Comparison of ENCODE assay signal across 8 mouse cellular contexts in genomic region chr11:80778916-80779526, GRCm38 (mm10). TPM values are rescaled to one million over a fixed set of nuclear protein-coding genes. Genes with fewer than 3 reads are reported as not detected.
DNase-seq lines count a peak whose midpoint lies in the region; ATAC-seq lines count a peak whose summit lies in the region.

No protein-coding gene starts in this region.

- peak overlapping the region; percentile 88 for H3K4me2 ChIP-seq in forebrain, embryonic 12.5 days
- peak overlapping the region; percentile 90 for H3K4me2 ChIP-seq in liver, embryonic 13.5 days

- H3K27me3 ChIP-seq in erythroblast, embryonic 14.5 days (ENCODE audit: control insufficient read depth): peaks cover 26% of the 10 kb centered on the region
- H3K27me3 ChIP-seq in forebrain, embryonic 12.5 days: peaks cover 15% of the 10 kb centered on the region
- H3K27me3 ChIP-seq in liver, embryonic 13.5 days: peaks cover 9% of the 10 kb centered on the region; the same call in 1 of the 2 replicates

- peak overlapping the region; percentile 55 for H3K9ac ChIP-seq in forebrain, embryonic 12.5 days
- H3K9ac ChIP-seq in liver, embryonic 13.5 days: peak overlapping the region; percentile 83

- no peaks in the 10 kb centered on the region for H3K9me3 ChIP-seq in erythroblast, embryonic 14.5 days (ENCODE audit: control insufficient read depth, low read length)
- no peaks in the 10 kb centered on the region for H3K9me3 ChIP-seq in forebrain, embryonic 12.5 days
- H3K9me3 ChIP-seq in liver, embryonic 13.5 days (replicated peaks): no peaks in the 10 kb centered on the region

- H3K4me1 ChIP-seq in erythroblast, embryonic 14.5 days (ENCODE audit: control insufficient read depth): peaks cover 55% of the 10 kb centered on the region
- peaks cover 7% of the 10 kb centered on the region for H3K4me1 ChIP-seq in forebrain, embryonic 12.5 days
- H3K4me1 ChIP-seq in liver, embryonic 13.5 days (replicated peaks): peaks cover 48% of the 10 kb centered on the region

- peak overlapping the region; percentile 88 for H3K4me3 ChIP-seq in erythroblast, embryonic 14.5 days (replicated peaks)
- peak overlapping the region; percentile 71 for H3K4me3 ChIP-seq in forebrain, embryonic 12.5 days (replicated peaks)
- peak overlapping the region; percentile 75 for H3K4me3 ChIP-seq in liver, embryonic 13.5 days (replicated peaks)

- ATAC-seq in erythroblast, adult 5-6 weeks (replicated peaks; ENCODE audit: low FRiP score, poor library complexity, severe bottlenecking): no peak; the same call in 1 of the 2 replicates
- ATAC-seq in forebrain, embryonic 12.5 days (ENCODE audit: low FRiP score): no peak; the same call in 1 of the 2 replicates
- no peak for ATAC-seq in liver, embryonic 13.5 days (ENCODE audit: low read depth)

- H3K36me3 ChIP-seq in erythroblast, embryonic 14.5 days (ENCODE audit: control insufficient read depth): no peaks in the 10 kb centered on the region
- H3K36me3 ChIP-seq in forebrain, embryonic 12.5 days (replicated peaks): no peaks in the 10 kb centered on the region
- no peaks in the 10 kb centered on the region for H3K36me3 ChIP-seq in liver, embryonic 13.5 days

- WGBS in forebrain, embryonic 12.5 days: 4% methylated on average over 18 of the region's 18 CpGs
- WGBS in liver, embryonic 13.5 days (ENCODE audit: insufficient replicate concordance): 6% methylated on average over 18 of the region's 18 CpGs

- H3K27ac ChIP-seq in forebrain, embryonic 12.5 days: no peak overlapping the region
- H3K27ac ChIP-seq in liver, embryonic 13.5 days: peak overlapping the region; percentile 86

- peak; percentile 61 for DNase-seq in 3T3-L1 (ENCODE audit: low read depth, low spot score)
- DNase-seq in liver, embryonic 13.5 days: no peak
- DNase-seq in layer of hippocampus, postnatal 10 days (ENCODE audit: low spot score in 2 of 2): no peak
- DNase-seq in layer of hippocampus, adult 9-11 months: no peak
- no peak for DNase-seq in thymus, postnatal 4 days

RNA-seq across cellular contexts. Expression of gene Myo1d, which starts 0.8 kb away (rescaled TPM):
- polyA plus RNA-seq in erythroblast, embryonic 14.5 days (2012): 1.9 and 2.0 TPM in 2 replicates
- total RNA-seq in erythroblast, adult 5-6 weeks (2015; ENCODE audit: low replicate concordance): 64.4 and 69.2 TPM in 2 replicates
- total RNA-seq in erythroblast, adult 5-6 weeks (2017; ENCODE audit: low replicate concordance): 74.5 and 89.8 TPM in 2 replicates
- polyA plus RNA-seq in forebrain, embryonic 12.5 days (2016; fragmentation: Nextera tagmentation; extraction: Ambion mirVana): 2.4 and 2.8 TPM in 2 replicates
- 5.2 and 6.3 TPM in 2 replicates for polyA plus RNA-seq in liver, embryonic 13.5 days (2015; fragmentation: Nextera tagmentation; extraction: Ambion mirVana)
- 1 to 10 TPM; 2.6 to 3.0 TPM for total RNA-seq in layer of hippocampus, postnatal 10 days (2021)

RNA-seq across cellular contexts. Expression of gene Tmem98, which starts 31.0 kb away (rescaled TPM):
- polyA plus RNA-seq in erythroblast, embryonic 14.5 days (2012): not detected in 2 replicates
- total RNA-seq in erythroblast, adult 5-6 weeks (2015; ENCODE audit: low replicate concordance): not detected in 2 replicates
- total RNA-seq in erythroblast, adult 5-6 weeks (2017; ENCODE audit: low replicate concordance): not detected in 2 replicates
- 74.8 and 76.3 TPM in 2 replicates for polyA plus RNA-seq in forebrain, embryonic 12.5 days (2016; fragmentation: Nextera tagmentation; extraction: Ambion mirVana)
- 11.7 and 12.6 TPM in 2 replicates for polyA plus RNA-seq in liver, embryonic 13.5 days (2015; fragmentation: Nextera tagmentation; extraction: Ambion mirVana)
- 1 to 10 TPM; 5.8 to 6.3 TPM for total RNA-seq in layer of hippocampus, postnatal 10 days (2021)

Comparison
In these comparisons a context has a peak if more than half of its experiments do, and no peak if none do; other contexts are left out.
1. RNA of gene Tmem98, which starts 31.0 kb away (polyA plus RNA-seq): 74.8 to 76.3 TPM in forebrain, embryonic 12.5 days and 11.7 to 12.6 TPM in liver, embryonic 13.5 days; not detected in erythroblast, embryonic 14.5 days; every median in the first group is over 10 times any median in the second.
2. Peak in every context shown above with its lines, with median percentiles within 50 percentile points of each other: H3K4me3 ChIP-seq.